9 mouse cellular contexts compared by ENCODE assay signal in the genomic region with DNA sequence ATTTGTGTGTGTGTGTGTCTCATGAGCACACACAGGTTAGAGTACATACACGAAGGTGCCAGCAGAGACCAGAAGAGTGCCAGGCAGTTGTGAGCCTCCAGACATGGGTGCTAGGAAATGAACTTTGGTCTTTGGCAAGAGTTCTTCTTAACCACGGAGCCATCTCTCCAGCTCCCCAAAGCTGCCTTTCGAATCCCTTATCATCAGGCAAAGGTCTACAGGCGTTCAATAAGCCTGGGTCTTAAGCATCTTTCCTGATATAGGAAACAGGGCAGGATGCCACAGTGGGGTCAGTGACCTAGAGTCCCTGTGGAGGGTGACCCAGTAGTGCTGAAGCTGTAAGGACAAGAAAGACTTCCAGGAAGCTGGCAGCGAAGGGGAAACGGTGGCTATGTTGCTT.
DNase-seq lines count a peak whose midpoint lies in the region; ATAC-seq and TF ChIP-seq lines count a peak whose summit lies in the region.
"Had no signal": no experiment of that assay in that cellular context is flagged by ENCODE, and none has a peak within 500 bp of the region (broad histone marks: within the 10 kb centered on the region; RNA-seq: fewer than 3 reads in every experiment).

No protein-coding gene starts in this region.

- H3K36me3 ChIP-seq in lung, embryonic 16.5 days (ENCODE audit: control insufficient read depth, insufficient read depth, low read length): no peaks in the 10 kb centered on the region
- H3K36me3 ChIP-seq in kidney, embryonic 16.5 days (ENCODE audit: insufficient read depth, low read length): no peaks in the 10 kb centered on the region
- H3K36me3 ChIP-seq in small intestine, adult 2 months (ENCODE audit: control insufficient read depth, insufficient read depth, low read length): no peaks in the 10 kb centered on the region

- no peak for TF ChIP-seq POLR2A in lung, adult 2 months (IDR thresholded peaks at IDR 0.05; ENCODE audit: borderline replicate concordance, extremely low read depth, low read depth, low read length)
- TF ChIP-seq POLR2A in small intestine, adult 2 months (IDR thresholded peaks at IDR 0.05; ENCODE audit: low read depth, low read length): no peak

- H3K27me3 ChIP-seq in lung, embryonic 16.5 days (ENCODE audit: control insufficient read depth, insufficient read depth, low read depth, low read length): no peaks in the 10 kb centered on the region
- no peaks in the 10 kb centered on the region for H3K27me3 ChIP-seq in kidney, embryonic 16.5 days (ENCODE audit: insufficient read depth, low read length)
- no peaks in the 10 kb centered on the region for H3K27me3 ChIP-seq in small intestine, adult 2 months (ENCODE audit: control insufficient read depth, insufficient read depth, low read length)

- no peaks in the 10 kb centered on the region for H3K9me3 ChIP-seq in lung, embryonic 16.5 days (ENCODE audit: control insufficient read depth, low read length)
- no peaks in the 10 kb centered on the region for H3K9me3 ChIP-seq in kidney, embryonic 16.5 days (ENCODE audit: low read length)

- DNase-seq in adrenal gland, postnatal 14 days: peak; percentile 52
- DNase-seq in adrenal gland, adult 18-20 months (ENCODE audit: low spot score in 2 of 2): no peak
- DNase-seq in lung, adult 2 months: no peak
- no peak for DNase-seq in retina, postnatal 1 day
- DNase-seq in testis, postnatal 10 days (ENCODE audit: low spot score): no peak
- DNase-seq: lung, embryonic 14.5 days had no signal

- no peak overlapping the region for H3K9ac ChIP-seq in lung, embryonic 16.5 days (ENCODE audit: low read length)
- 0 out of 2 replicates have a peak overlapping the region, but pooled peaks have one; percentile 18 for H3K9ac ChIP-seq in kidney, embryonic 16.5 days (replicated peaks; ENCODE audit: low read length)
- H3K9ac ChIP-seq: lung, embryonic 14.5 days had no signal

- no peak for TF ChIP-seq CTCF in lung, adult 2 months (IDR thresholded peaks at IDR 0.05; ENCODE audit: insufficient read depth, low read length)
- peak; percentile 14; the same call in 1 of the 2 replicates for TF ChIP-seq CTCF in small intestine, adult 2 months (IDR thresholded peaks at IDR 0.05; ENCODE audit: extremely low read depth, insufficient read length, insufficient replicate concordance, low read depth, low read length)

- no peak for ATAC-seq in lung, embryonic 16.5 days (ENCODE audit: low read depth)
- ATAC-seq in kidney, embryonic 16.5 days (ENCODE audit: low FRiP score, low TSS enrichment): no peak

- peak overlapping the region; percentile 89 for H3K27ac ChIP-seq in lung, embryonic 16.5 days (ENCODE audit: low read length)
- peak overlapping the region; percentile 50; the same call in 1 of the 2 replicates for H3K27ac ChIP-seq in kidney, embryonic 16.5 days (ENCODE audit: low read length)
- peak overlapping the region; percentile 95 for H3K27ac ChIP-seq in small intestine, adult 2 months (ENCODE audit: insufficient read depth, low read depth, low read length)

- H3K4me1 ChIP-seq in lung, embryonic 16.5 days (replicated peaks; ENCODE audit: control insufficient read depth, insufficient read depth, low read length): peaks cover 24% of the 10 kb centered on the region
- peaks cover 12% of the 10 kb centered on the region for H3K4me1 ChIP-seq in lung, adult 2 months (ENCODE audit: control insufficient read depth, insufficient read depth, low read length)
- peaks cover 38% of the 10 kb centered on the region for H3K4me1 ChIP-seq in kidney, embryonic 16.5 days (ENCODE audit: insufficient read depth, low read length)
- H3K4me1 ChIP-seq in small intestine, adult 2 months (ENCODE audit: control insufficient read depth, insufficient read depth, insufficient read length, low read length): peaks cover 25% of the 10 kb centered on the region

- WGBS in lung, embryonic 16.5 days: 56% methylated on average over 6 of the region's 6 CpGs
- WGBS in lung, adult 2 months: 60% methylated on average over 6 of the region's 6 CpGs
- whole genome bisulfite sequencing in kidney, embryonic 16.5 days: 77% methylated on average over 6 of the region's 6 CpGs
- 23% methylated on average over 6 of the region's 6 CpGs for WGBS in small intestine, adult 2 months

- H3K4me2 ChIP-seq in lung, embryonic 16.5 days (ENCODE audit: low read depth, low read length): no peak overlapping the region
- no peak overlapping the region for H3K4me2 ChIP-seq in kidney, embryonic 16.5 days (replicated peaks; ENCODE audit: low read depth, low read length)

- H3K4me3 ChIP-seq in lung, embryonic 16.5 days (ENCODE audit: low read length): no peak overlapping the region
- H3K4me3 ChIP-seq in lung, adult 2 months (replicated peaks; ENCODE audit: extremely low read depth, low read depth, low read length): no peak overlapping the region
- H3K4me3 ChIP-seq in kidney, embryonic 16.5 days (ENCODE audit: low read length): no peak overlapping the region
- H3K4me3 ChIP-seq in small intestine, adult 2 months (ENCODE audit: low read depth, low read length): no peak overlapping the region
